Comparison of ENCODE assay signal across 26 mouse cellular contexts in genomic region chr9:96688194-96688875, GRCm38 (mm10). TPM values are rescaled to one million over a fixed set of nuclear protein-coding genes. Genes with fewer than 3 reads are reported as not detected.
DNase-seq lines count a peak whose midpoint lies in the region; ATAC-seq and TF ChIP-seq lines count a peak whose summit lies in the region.
"Had no signal": no experiment of that assay in that cellular context is flagged by ENCODE, and none has a peak within 500 bp of the region (broad histone marks: within the 10 kb centered on the region; RNA-seq: fewer than 3 reads in every experiment).

No protein-coding gene starts in this region.

- peaks cover 16% of the 10 kb centered on the region for H3K36me3 ChIP-seq in stomach, postnatal 0 days (ENCODE audit: control insufficient read depth, insufficient read depth, low read length)

- intact Hi-C loops in gastrocnemius, adult 2 months (cut with DNase I), result no loop called here

- no peak overlapping the region for H3K9ac ChIP-seq in stomach, postnatal 0 days (ENCODE audit: low read length)
- H3K9ac ChIP-seq: embryonic facial prominence, embryonic 12.5 days; forebrain, embryonic 13.5 days; hindbrain, embryonic 15.5 days; kidney, embryonic 15.5 days; liver, embryonic 15.5 days; neural tube, embryonic 15.5 days had no signal

- no peak overlapping the region for H3K4me3 ChIP-seq in gastrocnemius, adult 2 months
- H3K4me3 ChIP-seq in layer of hippocampus, adult 2 months, result no peak overlapping the region
- H3K4me3 ChIP-seq in stomach, postnatal 0 days (ENCODE audit: low read depth, low read length), result no peak overlapping the region
- H3K4me3 ChIP-seq: embryonic facial prominence, embryonic 12.5 days; forebrain, embryonic 13.5 days; hindbrain, embryonic 15.5 days; kidney, embryonic 15.5 days; left cerebral cortex, adult 2 months; liver, embryonic 15.5 days; midbrain, embryonic 10.5 days; neural tube, embryonic 15.5 days had no signal

- no peaks in the 10 kb centered on the region for H3K9me3 ChIP-seq in stomach, postnatal 0 days (ENCODE audit: control insufficient read depth, low read length)
- H3K9me3 ChIP-seq: embryonic facial prominence, embryonic 12.5 days; forebrain, embryonic 13.5 days; hindbrain, embryonic 15.5 days; kidney, embryonic 15.5 days; liver, embryonic 15.5 days; midbrain, embryonic 10.5 days; neural tube, embryonic 15.5 days had no signal

- no peak for TF ChIP-seq EP300 in stomach, postnatal 0 days (optimal IDR thresholded peaks at IDR 0.05)

- no peaks in the 10 kb centered on the region for H3K4me1 ChIP-seq in stomach, postnatal 0 days (replicated peaks; ENCODE audit: control insufficient read depth, insufficient read depth)
- H3K4me1 ChIP-seq: hindbrain, embryonic 15.5 days; kidney, embryonic 15.5 days; liver, embryonic 15.5 days; neural tube, embryonic 15.5 days had no signal

- no peak for DNase-seq in gastrocnemius, adult 2 months
- no peak for DNase-seq in gastrocnemius, postnatal 25 days
- DNase-seq in layer of hippocampus, adult 2 months (ENCODE audit: low spot score in 2 of 2), result no peak
- no peak for DNase-seq in layer of hippocampus, postnatal 14 days (ENCODE audit: low spot score in 2 of 2)
- peak; percentile 31 for DNase-seq in testis, postnatal 10 days (ENCODE audit: low spot score)
- DNase-seq in testis, postnatal 14 days (ENCODE audit: low spot score), result no peak
- no peak for DNase-seq in stomach, postnatal 0 days (ENCODE audit: low spot score)
- no peak for DNase-seq in thymus, adult 18-20 months
- DNase-seq: adrenal gland, postnatal 25 days; cerebellum, adult 11 months; cerebellum, postnatal 14 days; gastrocnemius, postnatal 10 days; kidney, postnatal 4 days; layer of hippocampus, adult 9-11 months; thymus, postnatal 36 days had no signal

- H3K4me2 ChIP-seq in stomach, postnatal 0 days (replicated peaks; ENCODE audit: low read depth), result no peak overlapping the region
- H3K4me2 ChIP-seq: embryonic facial prominence, embryonic 12.5 days; forebrain, embryonic 13.5 days; hindbrain, embryonic 15.5 days; kidney, embryonic 15.5 days; liver, embryonic 15.5 days; neural tube, embryonic 15.5 days had no signal

- peak overlapping the region; percentile 69 for H3K27ac ChIP-seq in gastrocnemius, adult 2 months
- H3K27ac ChIP-seq in layer of hippocampus, adult 2 months, result peak overlapping the region; percentile 69; the same call in 1 of the 2 replicates
- H3K27ac ChIP-seq in stomach, postnatal 0 days (replicated peaks), result peak overlapping the region; percentile 63
- H3K27ac ChIP-seq: embryonic facial prominence, embryonic 12.5 days; forebrain, embryonic 13.5 days; hindbrain, embryonic 15.5 days; kidney, embryonic 15.5 days; left cerebral cortex, adult 2 months; liver, embryonic 15.5 days; macrophage; midbrain, embryonic 10.5 days; neural tube, embryonic 15.5 days had no signal

- TF ChIP-seq CTCF in gastrocnemius, adult 2 months (IDR thresholded peaks at IDR 0.05), result no peak
- TF ChIP-seq CTCF in layer of hippocampus, adult 2 months (conservative IDR thresholded peaks at IDR 0.05), result no peak
- TF ChIP-seq CTCF in stomach, postnatal 0 days (IDR thresholded peaks at IDR 0.05; ENCODE audit: low read depth), result no peak

- WGBS in stomach, postnatal 0 days, result 61% methylated on average over 21 of the region's 21 CpGs

- ATAC-seq in stomach, postnatal 0 days (ENCODE audit: low FRiP score, low TSS enrichment), result no peak
- ATAC-seq: CD4-positive, CD25-positive, alpha-beta regulatory T cell, adult 4 months; forebrain, embryonic 13.5 days; midbrain, embryonic 16.5 days had no signal

- no peaks in the 10 kb centered on the region for H3K27me3 ChIP-seq in stomach, postnatal 0 days (ENCODE audit: control insufficient read depth, insufficient read depth, low read length)
- H3K27me3 ChIP-seq: embryonic facial prominence, embryonic 12.5 days; forebrain, embryonic 13.5 days; hindbrain, embryonic 15.5 days; kidney, embryonic 15.5 days; liver, embryonic 15.5 days; neural tube, embryonic 15.5 days had no signal

RNA-seq across cellular contexts. Expression of gene Rasa2, which starts 56.9 kb away (rescaled TPM):
- 1 to 10 TPM; 3.2 to 3.6 TPM for total RNA-seq in gastrocnemius, adult 2 months (2021)
- total RNA-seq in gastrocnemius, postnatal 25 days (2021), result 1 to 10 TPM; 2.2 to 3.7 TPM
- 10 to 100 TPM; 27.7 to 31.8 TPM for total RNA-seq in layer of hippocampus, adult 2 months (2021)
- 10 to 100 TPM; 27.6 to 28.6 TPM for total RNA-seq in layer of hippocampus, postnatal 14 days (2021)
- 12.2 and 12.5 TPM in 2 replicates for polyA plus RNA-seq in stomach, postnatal 0 days (2015; fragmentation: Nextera tagmentation; extraction: Ambion mirVana)

Comparison
In these comparisons a context has a peak if more than half of its experiments do, and no peak if none do; other contexts are left out.
1. RNA of gene Rasa2, which starts 56.9 kb away (total RNA-seq): 27.7 to 31.8 TPM in layer of hippocampus, adult 2 months and 27.6 to 28.6 TPM in layer of hippocampus, postnatal 14 days; 2.2 to 3.7 TPM in gastrocnemius, postnatal 25 days and 3.2 to 3.6 TPM in gastrocnemius, adult 2 months; every median in the first group is over 4 times any median in the second.
2. Peak in every context shown above with its lines, with median percentiles within 50 percentile points of each other: H3K27ac ChIP-seq.